Comparison of ENCODE assay signal across 24 mouse cellular contexts in genomic region chr1:123919606-123920005, GRCm38 (mm10).
"Had no signal": no experiment of that assay in that cellular context is flagged by ENCODE, and none has a peak within 500 bp of the region (broad histone marks: within the 10 kb centered on the region; RNA-seq: fewer than 3 reads in every experiment).

No protein-coding gene starts in this region.

- H3K4me2 ChIP-seq: liver, embryonic 12.5 days; liver, embryonic 15.5 days; lung, embryonic 15.5 days; midbrain, embryonic 11.5 days; neural tube, embryonic 13.5 days; stomach, embryonic 15.5 days had no signal

- H3K36me3 ChIP-seq: liver, embryonic 12.5 days; liver, embryonic 15.5 days; lung, embryonic 15.5 days; neural tube, embryonic 13.5 days; stomach, embryonic 15.5 days had no signal

- H3K9ac ChIP-seq: liver, embryonic 12.5 days; liver, embryonic 15.5 days; lung, embryonic 15.5 days; neural tube, embryonic 13.5 days; stomach, embryonic 15.5 days had no signal

- DNase-seq: kidney, adult 18-20 months; kidney, adult 9 months; kidney, postnatal 14 days; kidney, postnatal 4 days; layer of hippocampus, adult 9-11 months; layer of hippocampus, postnatal 36 days; lung, adult 18-20 months; lung, postnatal 10 days; lung, postnatal 36 days; midbrain, embryonic 14.5 days; right cerebral cortex, postnatal 14 days; right cerebral cortex, postnatal 4 days; spleen, adult 18-20 months; thymus, adult 18-20 months had no signal

- H3K4me3 ChIP-seq: left cerebral cortex, adult 2 months; liver, embryonic 12.5 days; liver, embryonic 15.5 days; lung, embryonic 15.5 days; megakaryocyte, embryonic 14.5 days; neural tube, embryonic 13.5 days; stomach, embryonic 15.5 days had no signal

- ATAC-seq: inflammation-experienced regulatory T-cells, adult 6 months; intestine, embryonic 16.5 days; liver, embryonic 12.5 days had no signal

- H3K27me3 ChIP-seq: liver, embryonic 12.5 days; liver, embryonic 15.5 days; lung, embryonic 15.5 days; megakaryocyte, embryonic 14.5 days; neural tube, embryonic 13.5 days; stomach, embryonic 15.5 days had no signal

- H3K9me3 ChIP-seq: liver, embryonic 12.5 days; liver, embryonic 15.5 days; lung, embryonic 15.5 days; megakaryocyte, embryonic 14.5 days; neural tube, embryonic 13.5 days; stomach, embryonic 15.5 days had no signal

- H3K4me1 ChIP-seq: liver, embryonic 12.5 days; liver, embryonic 15.5 days; lung, embryonic 15.5 days; megakaryocyte, embryonic 14.5 days; neural tube, embryonic 13.5 days; stomach, embryonic 15.5 days had no signal

- H3K27ac ChIP-seq: left cerebral cortex, adult 2 months; liver, embryonic 12.5 days; liver, embryonic 15.5 days; lung, embryonic 15.5 days; neural tube, embryonic 13.5 days; stomach, embryonic 15.5 days had no signal
